16 mouse cellular contexts compared by ENCODE assay signal in genomic region chr17:10717148-10717547, GRCm38 (mm10).
DNase-seq lines count a peak whose midpoint lies in the region; TF ChIP-seq lines count a peak whose summit lies in the region.
"Had no signal": no experiment of that assay in that cellular context is flagged by ENCODE, and none has a peak within 500 bp of the region (broad histone marks: within the 10 kb centered on the region; RNA-seq: fewer than 3 reads in every experiment).

No protein-coding gene starts in this region.

- H3ac ChIP-seq in myocyte (ENCODE audit: control insufficient read depth, insufficient read length) = no peak overlapping the region

- H3K79me2 ChIP-seq in myocyte (ENCODE audit: control insufficient read depth, insufficient read depth) = no peaks in the 10 kb centered on the region

- no peaks in the 10 kb centered on the region for H3K27me3 ChIP-seq in myocyte (ENCODE audit: control insufficient read depth, insufficient read depth, insufficient read length)
- H3K27me3 ChIP-seq: CH12.LX, Patski had no signal

- H3K4me3 ChIP-seq in myocyte = no peak overlapping the region

- TF ChIP-seq POLR2A in myocyte (IDR thresholded peaks at IDR 0.05; ENCODE audit: insufficient read length, low read depth) = no peak

- peak overlapping the region; percentile 4 for H3K4me2 ChIP-seq in myocyte (ENCODE audit: low read depth)

- no peaks in the 10 kb centered on the region for H3K36me3 ChIP-seq in myocyte (ENCODE audit: control insufficient read depth, insufficient read depth)
- H3K36me3 ChIP-seq: G1E had no signal

- no peak for DNase-seq in right cerebral cortex, postnatal 10 days (ENCODE audit: low spot score in 2 of 2)
- DNase-seq: adrenal gland, adult 2 months; adrenal gland, adult 8-10 months; adrenal gland, postnatal 10 days; adrenal gland, postnatal 14 days; adrenal gland, postnatal 25 days; adrenal gland, postnatal 36 days; B cell, adult 2 months; cerebellum, adult 11 months; cerebellum, adult 11-12 months; cerebellum, adult 18-20 months; cerebellum, adult 2 months had no signal

TF ChIP-seq in myocyte, 11 proteins besides CTCF, POLR2A, EP300 and RAD21:
- TF ChIP-seq MYOD1 (IDR thresholded peaks at IDR 0.05; ENCODE audit: control insufficient read depth in 1 of 3, insufficient read length in 2 of 3, low read depth in 2 of 3) (peak; percentile 60 to 89 (median 84)), REST (IDR thresholded peaks at IDR 0.05; ENCODE audit: insufficient read depth, insufficient read length) (no peak)
